Mouse (Mus musculus): ENCODE data around the gene Mrgpre.
A peak's percentile ranks its signal among the peaks of the same experiment; 100 is the strongest.

The Mrgpre gene

GRCm38 (mm10) chr7:143777375-143777774 is 6.9 kb downstream of the Mrgpre start:
- DNase-seq (ENCODE audit: low spot score in 2 of 2), result no peak

DNA sequence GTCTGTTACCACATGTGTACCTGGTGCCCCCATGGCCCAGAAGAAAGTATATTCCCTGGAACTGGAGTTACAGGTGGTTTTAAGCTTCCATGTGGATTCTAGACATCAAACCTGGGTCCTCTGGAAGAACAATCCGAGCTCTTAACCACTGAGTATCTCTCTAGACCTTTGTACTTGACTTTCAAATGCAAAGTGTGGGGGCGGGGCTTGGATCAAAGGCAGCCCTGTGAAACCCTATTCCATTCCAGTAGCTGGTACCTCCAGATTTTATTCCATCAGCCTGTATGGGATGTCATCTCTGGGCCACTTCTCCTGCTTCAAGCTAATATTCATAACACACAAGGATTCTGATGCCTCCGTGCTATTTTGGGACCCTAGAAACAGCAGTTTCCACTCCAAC is 8.2 kb downstream of the Mrgpre start:
- no peak for DNase-seq (ENCODE audit: low spot score in 2 of 2)

- DNase-seq (ENCODE audit: low spot score in 2 of 2), result no peak
Observed at GRCm38 (mm10) chr7:143769461-143769860, 14.8 kb downstream of the Mrgpre start.

GRCm38 (mm10) chr7:143768267-143768666 is 16.0 kb downstream of the Mrgpre start:
- DNase-seq (ENCODE audit: low spot score in 2 of 2), result no peak

DNA sequence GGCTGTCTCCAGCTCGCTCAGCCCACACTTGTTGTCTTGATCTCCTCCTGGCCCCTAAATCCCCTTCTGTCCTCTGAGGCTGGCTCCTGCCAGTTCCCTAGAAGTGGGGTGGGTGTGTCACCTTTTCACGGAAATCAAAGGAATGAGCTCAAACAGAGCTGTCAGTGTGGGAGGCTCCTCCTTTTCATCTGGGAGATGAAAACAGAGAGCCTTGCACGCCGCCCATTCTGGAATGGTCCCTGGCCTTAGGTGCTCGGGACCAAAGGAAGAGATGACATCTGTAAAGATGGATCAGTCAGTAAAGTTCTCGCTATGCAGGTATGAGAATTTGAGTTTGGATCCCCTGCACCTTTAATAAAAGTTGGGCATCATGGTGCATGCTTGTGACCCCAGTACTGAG is 17.4 kb downstream of the Mrgpre start, which contains the start of gene Mrgprg:
Mrgprg (minus strand) TSS at position 101 of the 400 bp plus-strand sequence.
- no peak for DNase-seq (ENCODE audit: low spot score in 2 of 2)

- DNase-seq (ENCODE audit: low spot score in 2 of 2), result no peak
Observed at GRCm38 (mm10) chr7:143764876-143765530, 19.3 kb downstream of the Mrgpre start.

DNA sequence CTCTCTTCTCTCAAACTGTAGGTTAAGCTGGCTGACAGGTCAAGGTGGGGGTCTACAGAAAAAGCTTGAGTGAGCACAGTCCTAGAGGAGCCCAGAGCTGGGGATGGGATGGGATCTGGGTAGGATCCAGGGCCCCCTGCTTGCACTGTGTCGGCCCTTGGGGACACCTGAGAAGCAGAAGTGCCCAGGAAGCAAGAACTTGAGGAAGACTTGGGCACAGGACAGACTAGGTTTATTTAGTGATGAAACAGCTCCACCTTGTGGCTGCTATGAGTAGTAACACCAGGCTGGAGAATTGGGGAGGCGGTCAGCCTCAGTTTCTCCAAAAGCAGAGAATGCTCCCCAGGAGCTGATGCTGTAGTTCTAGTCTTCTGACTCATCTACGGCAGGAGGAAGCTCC is 20.5 kb downstream of the Mrgpre start:
- DNase-seq (ENCODE audit: low spot score in 2 of 2), result no peak

GRCm38 (mm10) chr7:143758956-143759355 is 25.3 kb downstream of the Mrgpre start:
- DNase-seq (ENCODE audit: low spot score in 2 of 2), result no peak

DNA sequence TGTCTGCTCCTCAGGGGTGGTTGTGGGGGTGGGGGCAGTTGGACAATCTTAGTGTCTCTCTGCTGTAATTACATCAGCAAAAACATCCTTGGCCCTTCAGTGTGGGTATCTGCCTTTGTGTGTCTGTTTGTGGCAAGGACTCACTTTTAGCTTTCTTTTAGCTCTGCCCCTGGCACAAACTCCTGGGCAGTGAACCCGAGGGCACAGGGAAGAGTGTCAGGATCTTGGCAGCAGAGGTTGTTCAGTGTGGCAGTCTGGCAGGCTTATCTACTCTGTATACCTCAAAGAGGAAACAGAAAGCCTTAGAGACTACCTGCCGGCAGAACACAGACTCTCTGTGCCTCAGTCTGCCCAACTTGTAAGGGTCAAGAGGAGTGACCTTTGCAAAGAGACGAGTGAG is 26.6 kb downstream of the Mrgpre start:
- no peak for DNase-seq (ENCODE audit: low spot score in 2 of 2)

- DNase-seq (ENCODE audit: low spot score in 2 of 2), result peak in 1 of 2 experiments; percentile 65
Observed at GRCm38 (mm10) chr7:143757027-143757390, 27.3 kb downstream of the Mrgpre start.

GRCm38 (mm10) chr7:143756125-143757026 is 27.9 kb downstream of the Mrgpre start, which contains the start of gene Osbpl5:
Gene Osbpl5 (minus strand): TSS chr7:143756985.
- DNase-seq (ENCODE audit: low spot score in 2 of 2), result peak in 1 of 2 experiments; percentile 65

DNA sequence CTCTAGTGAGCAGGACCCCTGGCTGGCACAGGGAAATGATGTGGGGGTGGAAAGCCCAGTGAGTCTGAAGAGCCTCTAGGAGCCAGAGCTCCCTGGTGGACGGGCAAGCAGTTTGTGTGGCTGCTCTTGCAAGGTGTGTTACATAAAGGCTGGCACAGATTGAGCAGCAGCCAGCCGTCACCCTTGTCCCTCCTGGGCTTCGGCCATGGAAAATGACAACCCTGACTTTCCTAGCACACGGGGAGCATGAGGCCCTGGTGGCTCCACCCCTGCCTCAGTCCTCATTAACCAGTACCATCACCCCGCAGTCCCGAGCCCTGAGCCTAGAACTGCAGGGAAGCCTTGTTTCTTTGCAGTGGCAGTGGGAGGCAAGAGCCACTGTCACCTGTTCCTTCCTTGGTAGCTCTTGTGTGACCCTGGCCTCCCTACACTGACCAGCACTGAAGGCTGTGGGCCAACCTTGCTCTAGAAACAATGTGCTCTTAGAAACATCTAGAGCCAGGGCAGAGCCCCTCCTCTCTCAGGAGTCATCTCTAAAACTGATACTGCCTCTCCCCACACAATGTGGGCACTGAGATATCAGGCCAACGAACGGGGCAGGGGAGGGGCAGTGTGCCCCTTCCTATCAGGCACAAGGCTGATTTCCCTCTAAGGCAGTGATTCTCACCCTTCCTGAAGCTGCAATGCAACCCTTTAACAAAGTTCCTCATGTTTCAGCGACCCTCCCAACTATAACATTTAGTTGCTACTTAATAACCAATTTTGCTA is 28.8 kb downstream of the Mrgpre start:
- DNase-seq (ENCODE audit: low spot score in 2 of 2), result no peak

DNA sequence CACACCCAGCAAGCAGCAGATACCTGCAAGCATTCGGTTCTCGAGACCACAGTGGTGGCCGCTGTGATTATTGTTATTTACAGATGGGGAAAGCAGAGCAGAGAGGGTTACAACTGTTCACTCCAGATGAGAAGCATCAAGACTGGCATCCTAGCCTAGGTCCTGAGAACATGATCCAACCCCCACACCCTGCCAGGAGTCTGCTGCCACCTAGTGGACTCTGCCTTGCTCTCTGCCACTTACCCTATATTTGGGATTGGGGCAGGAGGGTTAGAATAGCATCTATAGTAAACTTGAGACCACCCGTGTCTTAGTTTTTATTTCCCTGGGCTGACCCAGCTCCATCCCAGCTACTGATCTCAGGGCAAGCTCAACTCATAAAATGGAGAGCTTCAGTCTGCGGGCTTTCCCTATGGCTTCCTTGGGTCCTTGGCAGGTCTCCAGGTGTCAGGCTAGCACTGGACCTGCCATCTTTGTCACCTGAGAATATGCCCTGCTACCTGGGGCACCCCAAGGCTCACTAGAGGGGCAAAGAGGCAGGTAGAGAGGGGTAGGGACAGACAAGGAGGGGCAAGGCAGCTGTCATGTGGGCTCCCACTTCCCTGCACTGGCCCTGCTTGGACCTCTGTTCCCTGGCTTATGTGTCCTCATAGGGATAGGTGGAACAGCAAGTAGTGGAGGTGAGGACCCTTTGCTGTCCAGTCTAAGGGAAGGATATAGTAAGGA is 30.1 kb downstream of the Mrgpre start:
- peak in 1 of 2 experiments; percentile 62 for DNase-seq (ENCODE audit: low spot score in 2 of 2)

GRCm38 (mm10) chr7:143752606-143753005 is 31.7 kb downstream of the Mrgpre start:
- no peak for DNase-seq (ENCODE audit: low spot score in 2 of 2)

DNA sequence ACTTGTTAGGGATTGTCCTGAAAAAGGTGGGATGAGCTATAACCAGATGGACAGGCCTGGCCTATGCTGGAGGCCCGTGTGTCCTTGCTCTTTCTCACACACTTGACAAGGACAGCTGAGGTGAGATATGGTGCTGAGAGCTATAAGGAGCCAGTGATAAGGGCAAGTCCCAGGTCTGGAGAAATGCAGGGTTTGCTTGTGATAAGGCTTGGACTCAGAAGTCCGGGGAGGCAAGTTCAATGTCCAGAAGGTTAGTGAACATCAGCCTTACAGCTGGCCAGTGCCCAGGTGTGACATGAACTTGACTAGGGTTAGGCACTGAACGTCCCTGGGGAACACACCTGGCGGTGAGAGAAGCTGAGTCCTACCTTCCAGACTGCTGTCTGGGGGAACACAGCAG is 32.2 kb downstream of the Mrgpre start:
- no peak for DNase-seq (ENCODE audit: low spot score in 2 of 2)

DNA sequence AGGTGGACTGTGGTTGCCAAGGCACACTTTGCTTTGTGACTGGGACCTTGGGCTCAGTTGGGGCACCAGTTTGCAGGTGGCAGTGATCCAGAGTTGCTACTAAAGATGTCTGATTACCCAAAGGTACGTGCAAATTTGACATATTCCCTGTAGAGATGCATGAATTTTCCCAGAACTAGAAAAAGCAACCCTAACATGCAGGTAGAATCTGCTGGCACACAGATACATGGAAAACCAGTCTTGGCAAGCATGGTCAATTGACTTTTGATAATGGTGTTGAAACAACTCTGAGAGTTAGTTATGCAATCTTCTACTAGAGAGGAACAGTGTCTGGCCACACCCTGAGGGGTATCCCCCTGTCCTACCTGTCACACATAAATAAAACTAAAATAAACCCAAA is 32.9 kb downstream of the Mrgpre start:
- no peak for DNase-seq (ENCODE audit: low spot score in 2 of 2)

GRCm38 (mm10) chr7:143749045-143749444 is 35.3 kb downstream of the Mrgpre start:
- DNase-seq (ENCODE audit: low spot score in 2 of 2), result no peak

DNA sequence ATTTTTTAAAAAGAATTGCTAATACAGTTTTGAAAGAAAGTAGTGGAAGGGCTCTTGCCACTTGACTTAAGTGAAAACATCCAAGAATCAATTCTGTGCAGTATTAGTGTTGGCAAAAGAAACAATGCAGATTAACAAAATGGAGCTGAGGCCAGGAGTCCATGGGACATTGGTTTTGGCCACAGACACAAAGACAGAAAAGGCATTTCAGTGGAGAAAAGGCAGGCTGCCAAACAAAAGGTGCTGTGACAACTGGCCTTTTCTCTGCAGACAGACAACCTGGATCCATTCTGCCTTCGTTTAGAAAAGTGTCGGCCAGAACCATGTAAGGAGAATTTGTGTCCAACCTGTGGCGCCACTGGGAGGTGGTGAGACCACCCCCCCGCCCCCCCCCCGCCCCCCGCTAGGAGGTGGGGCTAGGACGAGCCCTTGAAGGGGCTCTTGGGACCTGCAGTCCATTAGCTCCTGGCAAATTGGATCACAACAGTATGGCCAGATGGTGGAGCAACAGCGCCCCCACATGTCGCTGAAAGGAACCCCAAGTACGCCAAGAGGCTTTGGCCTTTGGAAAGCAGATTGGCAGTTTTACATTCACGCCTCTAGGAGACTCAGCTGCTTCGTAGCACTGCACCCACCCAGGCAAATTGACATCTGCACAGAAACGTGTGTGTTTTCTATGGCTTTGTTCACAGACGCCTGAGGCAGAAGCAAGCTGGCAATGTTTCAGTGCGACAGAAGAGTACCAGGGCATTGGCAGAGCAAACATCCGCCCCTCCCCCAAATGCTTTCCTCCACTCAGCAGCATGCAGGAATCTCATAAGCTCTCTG is 36.0 kb downstream of the Mrgpre start:
- DNase-seq (ENCODE audit: low spot score in 2 of 2), result peak; percentile 64 to 92

DNA sequence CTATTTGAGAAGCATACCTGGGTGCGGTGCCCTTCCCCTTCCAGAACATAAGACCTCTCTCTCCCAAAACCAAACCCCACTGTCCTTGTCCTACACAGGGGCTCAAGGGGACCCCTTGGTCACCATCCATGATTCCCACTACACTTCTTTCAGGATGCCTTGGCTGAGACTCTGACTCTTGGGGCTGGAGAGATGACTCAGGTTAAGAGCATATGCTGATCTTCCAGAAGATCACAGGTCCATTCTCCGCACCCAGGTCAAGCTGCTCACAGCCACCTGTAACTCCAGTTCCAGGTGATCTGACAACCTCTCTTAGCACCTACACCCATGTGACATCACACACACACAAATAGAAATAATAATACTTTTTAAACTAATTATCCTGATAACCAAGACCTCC is 43.6 kb downstream of the Mrgpre start:
- DNase-seq (ENCODE audit: low spot score in 2 of 2), result no peak
